Mouse (Mus musculus) 3T3-L1 (cell line): ENCODE measurements around the gene Eif2b5.

Experiments
- DNase-seq: peaks from one replicate; pipeline ENCODE4 v3.0.0-alpha.2; 2015; ENCODE audit warnings: low read depth, low spot score

Eif2b5 gene

GRCm38 (mm10) chr16:20489233-20489632 is 9.4 kb upstream of the Eif2b5 start:
- DNase-seq, result no peak

- DNase-seq, result peak; percentile 93
These were observed 8.0 kb upstream of the Eif2b5 start for GRCm38 (mm10) chr16:20490581-20490980.

GRCm38 (mm10) chr16:20491301-20491700 is 7.3 kb upstream of the Eif2b5 start:
- no peak for DNase-seq

GRCm38 (mm10) chr16:20493452-20493851 is 5.2 kb upstream of the Eif2b5 start:
- no peak for DNase-seq

- peak; percentile 95 for DNase-seq
These were observed 1.7 kb upstream of the Eif2b5 start for GRCm38 (mm10) chr16:20496671-20497600.

- no peak for DNase-seq
These were observed 489 bp upstream of the Eif2b5 start for GRCm38 (mm10) chr16:20497980-20498676.

GRCm38 (mm10) chr16:20506000-20506399 is 7.4 kb downstream of the Eif2b5 start:
- no peak for DNase-seq

- peak; percentile 71 for DNase-seq
These were observed 10.7 kb downstream of the Eif2b5 start for GRCm38 (mm10) chr16:20509349-20509748.

- DNase-seq, result no peak
These were observed 12.7 kb downstream of the Eif2b5 start for GRCm38 (mm10) chr16:20511277-20511847.

GRCm38 (mm10) chr16:20516032-20516431 is 17.4 kb downstream of the Eif2b5 start:
- DNase-seq, result no peak

- DNase-seq, result peak; percentile 86
These were observed 18.1 kb downstream of the Eif2b5 start, which contains the start of gene Dvl3 for GRCm38 (mm10) chr16:20516726-20517201. Dvl3 (plus strand) TSS chr16:20516982.

GRCm38 (mm10) chr16:20517216-20517615 is 18.6 kb downstream of the Eif2b5 start:
- peak; percentile 33 for DNase-seq

- peak; percentile 76 for DNase-seq
These were observed 19.2 kb downstream of the Eif2b5 start for GRCm38 (mm10) chr16:20517701-20518374.

- no peak for DNase-seq
These were observed 25.3 kb downstream of the Eif2b5 start for GRCm38 (mm10) chr16:20523886-20524285.

- DNase-seq, result no peak
These were observed 30.2 kb downstream of the Eif2b5 start for GRCm38 (mm10) chr16:20528779-20529178.

GRCm38 (mm10) chr16:20529375-20529774 is 30.8 kb downstream of the Eif2b5 start:
- DNase-seq, result no peak

- no peak for DNase-seq
These were observed 32.3 kb downstream of the Eif2b5 start for GRCm38 (mm10) chr16:20530941-20531340.

- no peak for DNase-seq
These were observed 36.1 kb downstream of the Eif2b5 start for GRCm38 (mm10) chr16:20534617-20535295.

- DNase-seq, result peak; percentile 100
These were observed 36.9 kb downstream of the Eif2b5 start, which contains the start of gene Ap2m1 for GRCm38 (mm10) chr16:20535296-20536080. Ap2m1 (plus strand) TSS chr16:20535478.

- DNase-seq, result peak; percentile 23
These were observed 37.6 kb downstream of the Eif2b5 start for GRCm38 (mm10) chr16:20536081-20536665.
